Mouse (Mus musculus): ENCODE measurements at regions not wholly inside any gene's neighbourhood (a gene's known extent, or its start where the extent isn't known, plus 50 kb on each side); places are given as distances from the start of the nearest gene placed in this dataset.

GRCm38 (mm10) chr6:98514826-98515225 is 172.3 kb upstream of the Gm765 start:
- TF ChIP-seq CTCF (IDR thresholded peaks at IDR 0.05; ENCODE audit: borderline replicate concordance, control insufficient read depth, extremely low read depth, insufficient read depth, low read length, poor library complexity) (no peak), POLR2A (IDR thresholded peaks at IDR 0.05; ENCODE audit: control insufficient read depth, extremely low read depth, insufficient read depth, low read length, poor library complexity) (no peak)

Measured in thymus, adult 2 months (tissue).